Mouse (Mus musculus) liver (tissue): ENCODE measurements around the gene Slc16a10.

Experiments
- DNase-seq: peaks from one replicate; pipeline ENCODE4 v3.0.0-alpha.2; 2020; ENCODE audit warnings: mixed read lengths

Gene Slc16a10

GRCm38 (mm10) chr10:40141864-40142523 lies at the start of gene Slc16a10:
Slc16a10 (minus strand) TSS chr10:40142258.
- peak; percentile 100 for DNase-seq

GRCm38 (mm10) chr10:40191338-40191979 lies 49.4 kb upstream of the Slc16a10 start:
- DNase-seq = no peak

- no peak for DNase-seq
These were observed 48.8 kb upstream of the Slc16a10 start for GRCm38 (mm10) chr10:40190871-40191270.

- no peak for DNase-seq
These were observed 47.6 kb upstream of the Slc16a10 start for GRCm38 (mm10) chr10:40189689-40190088.

- no peak for DNase-seq
These were observed 46.8 kb upstream of the Slc16a10 start for GRCm38 (mm10) chr10:40188831-40189230.

- DNase-seq = no peak
These were observed 43.9 kb upstream of the Slc16a10 start for GRCm38 (mm10) chr10:40185956-40186355.

- DNase-seq = no peak
These were observed 38.0 kb upstream of the Slc16a10 start for GRCm38 (mm10) chr10:40180011-40180410.

- DNase-seq = no peak
These were observed 37.1 kb upstream of the Slc16a10 start for GRCm38 (mm10) chr10:40179142-40179541.

- DNase-seq = no peak
These were observed 35.4 kb upstream of the Slc16a10 start for GRCm38 (mm10) chr10:40177323-40177962.

- no peak for DNase-seq
These were observed 30.1 kb upstream of the Slc16a10 start for GRCm38 (mm10) chr10:40172136-40172535.

GRCm38 (mm10) chr10:40171211-40171610 lies 29.2 kb upstream of the Slc16a10 start:
- no peak for DNase-seq

GRCm38 (mm10) chr10:40170141-40170558 lies 28.1 kb upstream of the Slc16a10 start:
- no peak for DNase-seq

- DNase-seq = no peak
These were observed 27.5 kb upstream of the Slc16a10 start for GRCm38 (mm10) chr10:40169566-40169965.

- no peak for DNase-seq
These were observed 27.0 kb upstream of the Slc16a10 start for GRCm38 (mm10) chr10:40169088-40169487.

GRCm38 (mm10) chr10:40164421-40165386 lies 22.6 kb upstream of the Slc16a10 start:
- DNase-seq = peak; percentile 43

GRCm38 (mm10) chr10:40163914-40164313 lies 21.9 kb upstream of the Slc16a10 start:
- no peak for DNase-seq

GRCm38 (mm10) chr10:40163338-40163737 lies 21.3 kb upstream of the Slc16a10 start:
- no peak for DNase-seq

GRCm38 (mm10) chr10:40161701-40162255 lies 19.7 kb upstream of the Slc16a10 start:
- no peak for DNase-seq

GRCm38 (mm10) chr10:40161236-40161635 lies 19.2 kb upstream of the Slc16a10 start:
- no peak for DNase-seq

GRCm38 (mm10) chr10:40152550-40152857 lies 10.4 kb upstream of the Slc16a10 start:
- DNase-seq = no peak

- peak; percentile 38 for DNase-seq
These were observed 9.9 kb upstream of the Slc16a10 start for GRCm38 (mm10) chr10:40151852-40152549.

GRCm38 (mm10) chr10:40149584-40150145 lies 7.6 kb upstream of the Slc16a10 start:
- DNase-seq = peak; percentile 83
